Mouse (Mus musculus) small intestine, adult 2 months (tissue): ENCODE measurements around the gene Cyp4f17.

Source experiments
- CTCF ChIP-seq: fragments of 200-500 bp; IDR thresholded peaks from 2 replicates; pipeline ENCODE4 v1.5.1; 2012; ENCODE audit warnings: low read depth, mild to moderate bottlenecking, control low read depth, inconsistent platforms, low read length, moderate library complexity, mixed read lengths; ENCODE audit not compliant: insufficient replicate concordance, insufficient read length; ENCODE audit errors: extremely low read depth
- POLR2A ChIP-seq: fragments of 200-500 bp; IDR thresholded peaks from 2 replicates; pipeline ENCODE4 v1.6.1; 2012; ENCODE audit warnings: low read depth, mild to moderate bottlenecking, control low read depth, inconsistent platforms, low read length, moderate library complexity

DNA sequence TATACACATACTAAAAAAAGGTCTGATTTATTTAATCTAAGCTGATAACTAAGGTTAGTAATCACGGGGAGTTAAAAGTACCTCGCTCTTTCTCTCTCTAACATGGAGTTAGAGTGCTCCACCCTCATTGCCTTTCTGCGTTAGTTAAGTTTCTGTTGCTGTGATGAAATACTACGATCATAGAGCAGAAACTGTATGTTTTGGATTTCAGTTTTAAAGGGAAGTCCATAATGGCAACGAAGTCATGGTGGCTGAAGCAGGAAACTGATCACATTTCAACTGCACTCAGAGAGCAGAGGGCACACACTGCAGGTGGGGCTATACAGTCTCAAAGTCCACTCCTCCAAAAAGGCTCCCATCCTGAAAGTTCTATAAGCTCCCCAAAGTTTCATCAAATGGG lies 17.0 kb downstream of the Cyp4f17 start:
- TF ChIP-seq CTCF: no peak
- no peak for TF ChIP-seq POLR2A
